8 mouse cellular contexts compared by ENCODE assay signal in the genomic region with DNA sequence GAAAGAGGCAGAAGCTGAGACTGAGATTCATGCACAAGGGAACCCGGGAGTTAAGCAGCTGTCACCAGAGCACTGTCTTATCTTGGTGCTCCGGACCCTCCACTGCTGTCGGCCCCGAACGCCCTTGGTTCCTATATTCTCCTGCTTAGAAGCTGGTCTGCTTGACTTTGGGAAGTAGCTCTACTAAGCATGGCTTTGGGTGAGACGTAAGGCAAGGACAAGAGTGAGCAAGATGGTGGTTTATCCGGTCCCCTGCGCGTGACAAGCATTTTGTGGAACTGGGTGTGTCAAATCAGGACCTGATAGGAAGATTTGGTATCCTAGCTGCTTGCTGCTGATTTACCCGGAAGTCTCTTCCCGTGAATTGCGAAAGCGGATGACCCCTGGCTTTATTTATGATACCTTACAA. TPM values are rescaled to one million over a fixed set of nuclear protein-coding genes. Genes with fewer than 3 reads are reported as not detected.
DNase-seq lines count a peak whose midpoint lies in the region; ATAC-seq lines count a peak whose summit lies in the region.

No protein-coding gene starts in this region.

- peaks cover 6% of the 10 kb centered on the region for H3K4me1 ChIP-seq in forebrain, embryonic 14.5 days (ENCODE audit: control insufficient read depth, insufficient read depth, low read length)
- peaks cover 12% of the 10 kb centered on the region for H3K4me1 ChIP-seq in kidney, embryonic 15.5 days
- peaks cover 10% of the 10 kb centered on the region for H3K4me1 ChIP-seq in liver, embryonic 16.5 days (ENCODE audit: control insufficient read depth, low read depth, low read length)
- H3K4me1 ChIP-seq in neural tube, embryonic 12.5 days, result peaks cover 6% of the 10 kb centered on the region

- peaks cover 12% of the 10 kb centered on the region for H3K36me3 ChIP-seq in forebrain, embryonic 14.5 days (ENCODE audit: control insufficient read depth, insufficient read depth, low read length)
- peaks cover 6% of the 10 kb centered on the region for H3K36me3 ChIP-seq in kidney, embryonic 15.5 days
- H3K36me3 ChIP-seq in liver, embryonic 16.5 days (ENCODE audit: control insufficient read depth, insufficient read depth), result no peaks in the 10 kb centered on the region
- H3K36me3 ChIP-seq in neural tube, embryonic 12.5 days, result peaks cover 9% of the 10 kb centered on the region; the same call in 1 of the 2 replicates

- peak; percentile 21 for DNase-seq in embryo, embryonic 10 days (ENCODE audit: low spot score)
- no peak for DNase-seq in embryo, embryonic 9.5 days (ENCODE audit: extremely low spot score)
- DNase-seq in MEL-GATA-1-ER (ENCODE audit: extremely low read depth, low read depth), result peak; percentile 31
- DNase-seq in forebrain, embryonic 14.5 days (ENCODE audit: low spot score), result peak; percentile 58
- DNase-seq in ovary, postnatal 10 days (ENCODE audit: low spot score), result no peak

- WGBS in forebrain, embryonic 14.5 days, result 13% methylated on average over 13 of the region's 13 CpGs
- WGBS in kidney, embryonic 15.5 days, result 4% methylated on average over 13 of the region's 13 CpGs
- WGBS in liver, embryonic 16.5 days (ENCODE audit: insufficient replicate concordance), result 2% methylated on average over 13 of the region's 13 CpGs
- 13% methylated on average over 13 of the region's 13 CpGs for WGBS in neural tube, embryonic 12.5 days

- peak overlapping the region; percentile 81 for H3K9ac ChIP-seq in forebrain, embryonic 14.5 days (ENCODE audit: low read length)
- peak overlapping the region; percentile 52 for H3K9ac ChIP-seq in kidney, embryonic 15.5 days
- peak overlapping the region; percentile 71 for H3K9ac ChIP-seq in liver, embryonic 16.5 days (ENCODE audit: low read depth, low read length)
- peak overlapping the region; percentile 84 for H3K9ac ChIP-seq in neural tube, embryonic 12.5 days

- ATAC-seq in forebrain, embryonic 14.5 days, result no peak; the same call in 1 of the 2 replicates
- no peak; the same call in 1 of the 2 replicates for ATAC-seq in kidney, embryonic 15.5 days (replicated peaks; ENCODE audit: low FRiP score)
- peak; percentile 3; the same call in 1 of the 2 replicates for ATAC-seq in liver, embryonic 16.5 days (ENCODE audit: low read depth)
- ATAC-seq in neural tube, embryonic 12.5 days (ENCODE audit: low FRiP score, low read depth), result peak; percentile 15; the same call in 1 of the 2 replicates

- peak overlapping the region; percentile 96 for H3K27ac ChIP-seq in forebrain, embryonic 14.5 days (ENCODE audit: low read depth, low read length)
- H3K27ac ChIP-seq in kidney, embryonic 15.5 days, result peak overlapping the region; percentile 97
- H3K27ac ChIP-seq in liver, embryonic 16.5 days (ENCODE audit: low read length), result peak overlapping the region; percentile 96
- peak overlapping the region; percentile 92 for H3K27ac ChIP-seq in neural tube, embryonic 12.5 days

- peak overlapping the region; percentile 83 for H3K4me2 ChIP-seq in forebrain, embryonic 14.5 days (ENCODE audit: low read length)
- H3K4me2 ChIP-seq in kidney, embryonic 15.5 days, result peak overlapping the region; percentile 92
- H3K4me2 ChIP-seq in liver, embryonic 16.5 days (ENCODE audit: low read depth, low read length), result peak overlapping the region; percentile 92
- H3K4me2 ChIP-seq in neural tube, embryonic 12.5 days (replicated peaks), result peak overlapping the region; percentile 89

- H3K27me3 ChIP-seq in forebrain, embryonic 14.5 days (replicated peaks; ENCODE audit: control insufficient read depth, insufficient read depth, low read length), result no peaks in the 10 kb centered on the region
- H3K27me3 ChIP-seq in kidney, embryonic 15.5 days, result no peaks in the 10 kb centered on the region
- H3K27me3 ChIP-seq in liver, embryonic 16.5 days (ENCODE audit: control insufficient read depth, insufficient read depth, low read depth, low read length), result no peaks in the 10 kb centered on the region
- H3K27me3 ChIP-seq in neural tube, embryonic 12.5 days (replicated peaks), result no peaks in the 10 kb centered on the region

- H3K4me3 ChIP-seq in forebrain, embryonic 14.5 days (ENCODE audit: low read depth, low read length), result peak overlapping the region; percentile 77
- H3K4me3 ChIP-seq in kidney, embryonic 15.5 days (replicated peaks), result peak overlapping the region; percentile 77
- H3K4me3 ChIP-seq in liver, embryonic 16.5 days (ENCODE audit: low read depth, low read length), result peak overlapping the region; percentile 74
- peak overlapping the region; percentile 80 for H3K4me3 ChIP-seq in neural tube, embryonic 12.5 days

- no peaks in the 10 kb centered on the region for H3K9me3 ChIP-seq in forebrain, embryonic 14.5 days (replicated peaks; ENCODE audit: control insufficient read depth, low read length)
- no peaks in the 10 kb centered on the region for H3K9me3 ChIP-seq in kidney, embryonic 15.5 days (replicated peaks)
- no peaks in the 10 kb centered on the region for H3K9me3 ChIP-seq in liver, embryonic 16.5 days (replicated peaks; ENCODE audit: control insufficient read depth, low read length)
- no peaks in the 10 kb centered on the region for H3K9me3 ChIP-seq in neural tube, embryonic 12.5 days

RNA-seq across cellular contexts. Expression of gene Nagk, which starts 0.7 kb away (rescaled TPM):
- polyA plus RNA-seq in forebrain, embryonic 14.5 days (2014; fragmentation: Nextera tagmentation; extraction: Ambion mirVana), result 78.5 and 85.9 TPM in 2 replicates
- 49.8 and 54.1 TPM in 2 replicates for polyA plus RNA-seq in kidney, embryonic 15.5 days (2015; fragmentation: Nextera tagmentation; extraction: Ambion mirVana)
- polyA plus RNA-seq in liver, embryonic 16.5 days (2015; fragmentation: Nextera tagmentation; extraction: Ambion mirVana), result 18.8 and 20.1 TPM in 2 replicates
- 59.1 and 62.6 TPM in 2 replicates for polyA plus RNA-seq in neural tube, embryonic 12.5 days (2016; fragmentation: Nextera tagmentation; extraction: Ambion mirVana)

RNA-seq across cellular contexts. Expression of gene Tex261, which starts 19.9 kb away (rescaled TPM):
- polyA plus RNA-seq in forebrain, embryonic 14.5 days (2014; fragmentation: Nextera tagmentation; extraction: Ambion mirVana), result 63.5 and 76.4 TPM in 2 replicates
- polyA plus RNA-seq in kidney, embryonic 15.5 days (2015; fragmentation: Nextera tagmentation; extraction: Ambion mirVana), result 79.7 and 86.7 TPM in 2 replicates
- polyA plus RNA-seq in liver, embryonic 16.5 days (2015; fragmentation: Nextera tagmentation; extraction: Ambion mirVana), result 39.2 and 42.0 TPM in 2 replicates
- polyA plus RNA-seq in neural tube, embryonic 12.5 days (2016; fragmentation: Nextera tagmentation; extraction: Ambion mirVana), result 71.6 and 72.6 TPM in 2 replicates

RNA-seq across cellular contexts. Expression of gene Ankrd53, which starts 33.1 kb away (rescaled TPM):
- polyA plus RNA-seq in forebrain, embryonic 14.5 days (2014; fragmentation: Nextera tagmentation; extraction: Ambion mirVana), result not detected in 2 replicates
- polyA plus RNA-seq in kidney, embryonic 15.5 days (2015; fragmentation: Nextera tagmentation; extraction: Ambion mirVana), result not detected in 2 replicates
- polyA plus RNA-seq in liver, embryonic 16.5 days (2015; fragmentation: Nextera tagmentation; extraction: Ambion mirVana), result not detected in 2 replicates
- 0.15 and 0.22 TPM in 2 replicates for polyA plus RNA-seq in neural tube, embryonic 12.5 days (2016; fragmentation: Nextera tagmentation; extraction: Ambion mirVana)

RNA-seq across cellular contexts. Expression of gene Paip2b, which starts 36.0 kb away (rescaled TPM):
- 30.1 and 32.0 TPM in 2 replicates for polyA plus RNA-seq in forebrain, embryonic 14.5 days (2014; fragmentation: Nextera tagmentation; extraction: Ambion mirVana)
- 16.8 and 25.7 TPM in 2 replicates for polyA plus RNA-seq in kidney, embryonic 15.5 days (2015; fragmentation: Nextera tagmentation; extraction: Ambion mirVana)
- 3.5 and 4.2 TPM in 2 replicates for polyA plus RNA-seq in liver, embryonic 16.5 days (2015; fragmentation: Nextera tagmentation; extraction: Ambion mirVana)
- 19.1 and 22.4 TPM in 2 replicates for polyA plus RNA-seq in neural tube, embryonic 12.5 days (2016; fragmentation: Nextera tagmentation; extraction: Ambion mirVana)

RNA-seq across cellular contexts. Expression of gene Atp6v1b1, which starts 52.7 kb away (rescaled TPM):
- not detected in 2 replicates for polyA plus RNA-seq in forebrain, embryonic 14.5 days (2014; fragmentation: Nextera tagmentation; extraction: Ambion mirVana)
- 7.0 and 8.1 TPM in 2 replicates for polyA plus RNA-seq in kidney, embryonic 15.5 days (2015; fragmentation: Nextera tagmentation; extraction: Ambion mirVana)
- not detected in 2 replicates for polyA plus RNA-seq in liver, embryonic 16.5 days (2015; fragmentation: Nextera tagmentation; extraction: Ambion mirVana)
- not detected in 2 replicates for polyA plus RNA-seq in neural tube, embryonic 12.5 days (2016; fragmentation: Nextera tagmentation; extraction: Ambion mirVana)

Comparison
In these comparisons a context has a peak if more than half of its experiments do, and no peak if none do; other contexts are left out.
1. DNase-seq: peak in embryo, embryonic 10 days (single experiment), MEL-GATA-1-ER (single experiment) and forebrain, embryonic 14.5 days (single experiment); none in embryo, embryonic 9.5 days (single experiment) and ovary, postnatal 10 days (single experiment).
2. ATAC-seq: peak in liver, embryonic 16.5 days (single experiment) and neural tube, embryonic 12.5 days (single experiment); none in forebrain, embryonic 14.5 days (single experiment) and kidney, embryonic 15.5 days (single experiment).
3. Peak in every context shown above with its lines, with median percentiles within 50 percentile points of each other: H3K27ac ChIP-seq, H3K4me2 ChIP-seq, H3K4me3 ChIP-seq and H3K9ac ChIP-seq.